Mouse (Mus musculus): ENCODE results near the gene Aqp5.

Gene Aqp5

GRCm38 (mm10) chr15:99590429-99591084, at the start of gene Aqp5:
Gene Aqp5 (plus strand): TSS chr15:99590782.
- in situ Hi-C loops (cut with MseI, MboI): loop anchor here (5.0 kb wide), 2 partner anchors 77 to 93 kb away; no protein-coding TSS in a partner anchor

- in situ Hi-C loops (cut with MseI, MboI): no loop called here
Measured at GRCm38 (mm10) chr15:99544047-99544446, 46.5 kb upstream of the Aqp5 start.

GRCm38 (mm10) chr15:99546596-99546995, 44.0 kb upstream of the Aqp5 start:
- in situ Hi-C loops (cut with MseI, MboI): no loop called here

GRCm38 (mm10) chr15:99547732-99548131, 42.9 kb upstream of the Aqp5 start:
- in situ Hi-C loops (cut with MseI, MboI): no loop called here

- in situ Hi-C loops (cut with MseI, MboI): no loop called here
Measured at GRCm38 (mm10) chr15:99549901-99550300, 40.7 kb upstream of the Aqp5 start.

- in situ Hi-C loops (cut with MseI, MboI): no loop called here
Measured at GRCm38 (mm10) chr15:99553767-99554166, 36.8 kb upstream of the Aqp5 start.

GRCm38 (mm10) chr15:99558947-99559346, 31.6 kb upstream of the Aqp5 start:
- in situ Hi-C loops (cut with MseI, MboI): no loop called here

- in situ Hi-C loops (cut with MseI, MboI): no loop called here
Measured at GRCm38 (mm10) chr15:99560246-99560645, 30.3 kb upstream of the Aqp5 start.

- in situ Hi-C loops (cut with MseI, MboI): no loop called here
Measured at GRCm38 (mm10) chr15:99567371-99567770, 23.2 kb upstream of the Aqp5 start.

GRCm38 (mm10) chr15:99568682-99569081, 21.9 kb upstream of the Aqp5 start:
- in situ Hi-C loops (cut with MseI, MboI): no loop called here

GRCm38 (mm10) chr15:99569123-99569522, 21.5 kb upstream of the Aqp5 start:
- in situ Hi-C loops (cut with MseI, MboI): no loop called here

GRCm38 (mm10) chr15:99578802-99579485, 11.6 kb upstream of the Aqp5 start, which contains the start of gene Aqp2:
Gene Aqp2 (plus strand): TSS chr15:99579055.
- in situ Hi-C loops (cut with MseI, MboI): no loop called here

- in situ Hi-C loops (cut with MseI, MboI): no loop called here
Measured at GRCm38 (mm10) chr15:99583463-99584344, 6.9 kb upstream of the Aqp5 start.

GRCm38 (mm10) chr15:99584407-99585202, 6.0 kb upstream of the Aqp5 start:
- in situ Hi-C loops (cut with MseI, MboI): loop anchor here in 1 of 2 experiments (5.0 kb wide), 1 partner anchor 82 kb away; no protein-coding TSS in a partner anchor

- in situ Hi-C loops (cut with MseI, MboI): loop anchor here in 1 of 2 experiments (5.0 kb wide), 1 partner anchor 83 kb away; no protein-coding TSS in a partner anchor
Measured at GRCm38 (mm10) chr15:99585741-99586140, 4.8 kb upstream of the Aqp5 start.

GRCm38 (mm10) chr15:99586525-99586924, 4.1 kb upstream of the Aqp5 start:
- in situ Hi-C loops (cut with MseI, MboI): loop anchor here in 1 of 2 experiments (5.0 kb wide), 1 partner anchor 84 kb away; no protein-coding TSS in a partner anchor

GRCm38 (mm10) chr15:99589237-99589636, 1.3 kb upstream of the Aqp5 start:
- in situ Hi-C loops (cut with MseI, MboI): loop anchor here in 1 of 2 experiments (5.0 kb wide), 1 partner anchor 87 kb away; no protein-coding TSS in a partner anchor

- in situ Hi-C loops (cut with MseI, MboI): loop anchor here (5.0 kb wide), 3 partner anchors 78 to 92 kb away; no protein-coding TSS in a partner anchor
Measured at GRCm38 (mm10) chr15:99589704-99590103, 878 bp upstream of the Aqp5 start.

GRCm38 (mm10) chr15:99592177-99592576, 1.6 kb downstream of the Aqp5 start:
- in situ Hi-C loops (cut with MseI, MboI): loop anchor here (5.0 kb wide), 2 partner anchors 75 to 95 kb away; no protein-coding TSS in a partner anchor

- in situ Hi-C loops (cut with MseI, MboI): loop anchor here (5.0 kb wide), 2 partner anchors 74 to 96 kb away; no protein-coding TSS in a partner anchor
Measured at GRCm38 (mm10) chr15:99592877-99593276, 2.3 kb downstream of the Aqp5 start.

GRCm38 (mm10) chr15:99594951-99595350, 4.4 kb downstream of the Aqp5 start:
- in situ Hi-C loops (cut with MseI, MboI): loop anchor here (5.0 kb wide), 2 partner anchors 72 to 98 kb away; no protein-coding TSS in a partner anchor
